Mouse (Mus musculus): ENCODE results near the gene Arel1.

Arel1 gene

DNA sequence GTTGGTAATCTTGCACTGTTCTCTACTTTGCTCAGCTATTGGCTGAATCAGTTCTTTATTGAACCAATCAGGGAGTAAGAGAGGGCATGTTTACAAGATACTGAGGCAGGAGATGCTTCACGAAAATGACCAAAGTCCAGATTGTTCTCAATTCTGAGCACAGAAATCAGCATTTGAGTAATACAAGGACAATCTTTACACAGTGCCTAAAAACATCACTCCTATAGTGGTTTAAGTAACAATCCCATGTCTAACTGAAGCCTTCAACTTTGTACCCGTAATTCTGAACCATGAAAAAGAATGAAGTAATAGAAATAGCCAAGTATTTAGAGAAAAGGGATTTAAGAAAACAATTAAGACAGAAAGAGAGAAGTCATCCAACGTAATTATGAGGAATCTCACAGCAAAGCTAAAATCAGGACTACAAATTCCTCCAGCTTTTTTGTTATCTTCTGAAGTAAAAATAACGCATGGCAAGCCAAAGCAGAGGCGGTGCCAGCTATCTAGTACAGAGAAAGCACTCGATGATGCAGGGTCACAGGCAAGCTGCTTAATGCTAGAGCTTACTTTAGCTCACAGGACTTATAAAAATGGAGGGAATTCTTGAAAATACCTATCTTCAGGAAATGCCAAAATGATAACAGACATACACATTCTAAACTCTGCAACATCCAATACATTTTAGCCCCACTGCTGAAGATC lies 22.0 kb downstream of the Arel1 start:
- DNase-seq, result no peak

DNA sequence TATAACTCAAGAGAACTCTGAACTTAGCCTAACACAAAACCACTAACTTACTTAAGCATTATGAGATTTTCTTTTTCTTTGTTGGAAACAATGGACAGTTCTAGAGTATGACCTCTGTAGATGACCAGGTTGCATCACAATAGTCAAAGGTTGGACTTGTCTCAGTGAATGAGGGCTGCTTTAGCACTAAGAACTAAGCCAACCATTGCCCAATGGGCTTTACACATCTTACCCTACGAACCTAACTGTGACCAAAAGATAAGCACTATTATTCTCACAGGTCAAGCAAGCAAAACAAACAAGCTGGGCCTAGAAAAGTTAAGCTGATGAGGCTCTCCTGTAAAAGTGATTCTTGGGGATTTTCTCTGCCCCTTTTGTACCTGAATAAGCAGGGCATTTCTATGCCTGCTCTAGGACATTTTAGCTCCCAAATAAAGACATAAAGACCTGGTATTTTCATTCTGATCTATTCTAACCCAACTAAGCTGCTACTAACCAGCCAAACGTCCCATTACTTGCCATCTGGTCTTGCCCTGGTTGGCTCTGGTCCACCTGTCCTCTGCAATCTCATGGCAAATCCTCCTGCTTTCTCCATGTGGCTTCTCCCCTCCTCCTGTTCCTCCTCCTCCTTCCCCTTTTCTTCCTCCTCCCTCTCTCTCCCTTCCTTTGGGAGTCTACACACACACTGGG lies 22.7 kb downstream of the Arel1 start:
- no peak for DNase-seq

DNA sequence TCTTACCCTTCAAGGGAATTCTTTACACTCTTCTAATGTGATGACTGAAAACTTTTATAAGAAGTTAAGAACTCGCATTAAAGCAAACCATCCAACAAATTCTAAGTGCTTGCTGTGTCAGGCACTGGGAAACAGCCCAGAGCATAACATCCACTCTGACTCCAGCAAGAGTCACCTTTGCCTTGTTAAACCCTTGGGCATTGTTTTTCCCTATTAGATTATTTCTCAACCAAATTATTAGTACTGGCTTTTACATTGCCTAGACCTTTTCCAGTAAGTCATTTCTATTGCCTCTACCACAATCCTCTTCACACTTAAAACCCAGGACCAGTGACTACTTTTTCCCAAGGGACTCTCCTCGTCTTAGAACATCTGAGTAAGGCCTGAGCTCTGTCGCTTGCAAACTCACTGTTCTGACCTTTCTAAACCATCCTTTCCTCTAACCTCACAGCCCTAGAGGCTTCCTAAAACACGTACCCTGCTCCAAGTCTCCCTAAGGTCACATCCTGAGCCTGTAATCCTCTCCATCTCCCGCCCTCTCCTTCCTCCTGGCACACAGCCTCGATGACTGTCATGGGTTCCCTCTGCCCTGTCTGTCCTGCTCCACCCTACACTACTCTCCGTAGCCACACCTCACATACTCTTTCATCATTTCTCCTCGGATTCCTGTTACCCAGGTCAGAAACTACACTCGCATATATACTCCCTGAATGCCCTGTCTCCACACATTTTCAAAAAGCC lies 25.7 kb downstream of the Arel1 start:
- no peak for DNase-seq

DNA sequence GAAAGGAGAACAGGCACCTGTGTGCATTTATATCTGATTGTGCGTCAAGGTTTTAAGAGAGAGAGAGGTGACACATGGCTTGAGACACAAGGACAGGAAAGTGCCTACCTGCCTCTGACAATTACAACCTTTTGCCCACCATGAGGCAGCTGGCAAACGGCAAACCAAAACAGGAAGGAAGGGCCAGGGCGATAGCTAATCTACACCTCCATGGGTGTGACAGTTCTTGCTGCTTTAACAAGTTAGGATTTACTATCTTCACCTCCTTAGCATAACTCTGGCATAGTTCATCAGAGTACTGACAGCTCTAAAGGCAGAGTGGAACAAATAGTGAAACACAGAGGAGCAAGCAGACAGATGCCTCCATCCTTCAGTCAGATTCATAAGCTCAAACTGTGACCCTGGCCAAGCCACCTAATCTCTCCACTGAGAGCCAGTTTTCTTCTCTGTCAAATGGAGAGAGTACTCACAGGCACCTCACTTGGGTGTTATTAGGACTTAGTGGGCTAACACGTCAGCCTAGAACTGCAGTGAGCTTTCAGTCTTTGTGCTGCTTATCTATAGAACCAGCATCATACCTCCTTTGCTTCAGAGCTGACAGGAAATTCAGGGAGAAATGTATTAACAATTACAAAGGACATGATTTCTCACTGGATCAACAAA lies 26.4 kb downstream of the Arel1 start:
- no peak for DNase-seq

DNA sequence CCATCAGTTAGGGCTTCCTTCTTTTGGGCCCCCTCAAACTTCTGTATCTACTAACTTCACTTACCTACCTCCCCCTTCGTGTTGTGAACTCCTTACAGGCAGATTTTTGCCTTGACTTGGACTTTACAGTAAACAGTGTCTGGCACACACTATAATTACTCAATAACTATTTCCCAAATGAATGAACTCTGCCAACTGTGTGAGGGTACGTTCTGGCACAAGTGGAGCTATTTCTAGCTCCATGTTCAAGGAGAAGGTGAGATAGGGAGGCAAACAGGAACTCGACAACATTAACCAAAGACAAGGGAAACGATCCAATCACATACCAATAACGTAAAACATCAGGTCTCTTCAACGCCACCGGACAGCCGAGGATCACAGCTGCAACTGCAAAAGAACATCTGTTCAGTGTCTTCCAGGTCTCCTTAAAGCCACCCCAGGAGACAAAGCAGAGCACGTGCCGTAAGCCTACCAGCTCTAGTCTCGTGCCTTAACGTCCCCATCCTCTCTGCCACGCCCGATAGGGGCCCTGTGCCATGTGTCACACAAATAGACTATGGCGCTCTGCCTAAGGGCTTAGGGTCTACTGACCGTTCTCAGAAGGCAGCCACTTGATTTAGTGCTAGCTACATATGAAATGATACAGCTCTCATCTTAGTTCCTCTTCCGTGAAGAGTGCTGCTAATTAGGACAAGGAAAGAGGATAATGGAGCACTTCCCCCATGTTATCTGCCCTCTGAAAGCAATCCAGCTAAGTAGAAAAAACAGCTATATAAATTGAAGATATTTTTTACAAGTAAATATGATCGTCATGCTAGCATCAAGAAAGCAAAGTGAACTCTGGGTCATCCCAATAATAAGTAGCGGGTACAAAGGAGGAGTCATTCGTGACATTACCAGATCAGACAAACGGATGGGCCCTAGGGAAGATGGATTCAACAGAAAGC lies 27.4 kb downstream of the Arel1 start:
- no peak for DNase-seq

DNA sequence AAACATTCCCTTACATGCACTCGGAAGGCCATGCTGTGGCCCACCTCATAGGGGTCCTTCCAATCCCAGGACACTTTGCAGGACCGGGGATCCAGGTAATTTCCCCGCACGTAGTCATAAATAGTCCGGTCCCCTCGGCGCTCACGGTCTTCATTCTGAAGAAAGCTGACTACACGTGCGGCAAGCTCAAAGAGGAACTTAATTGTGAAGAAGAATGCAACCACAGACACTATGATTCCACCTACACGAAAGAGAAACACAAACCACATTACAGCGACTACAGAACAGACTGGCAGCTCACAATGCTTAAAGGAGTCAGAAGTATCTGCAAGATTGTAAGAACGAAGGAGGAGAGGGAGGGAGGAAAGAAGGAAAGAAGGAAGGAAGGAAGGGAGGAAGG lies 29.0 kb downstream of the Arel1 start:
- no peak for DNase-seq

DNA sequence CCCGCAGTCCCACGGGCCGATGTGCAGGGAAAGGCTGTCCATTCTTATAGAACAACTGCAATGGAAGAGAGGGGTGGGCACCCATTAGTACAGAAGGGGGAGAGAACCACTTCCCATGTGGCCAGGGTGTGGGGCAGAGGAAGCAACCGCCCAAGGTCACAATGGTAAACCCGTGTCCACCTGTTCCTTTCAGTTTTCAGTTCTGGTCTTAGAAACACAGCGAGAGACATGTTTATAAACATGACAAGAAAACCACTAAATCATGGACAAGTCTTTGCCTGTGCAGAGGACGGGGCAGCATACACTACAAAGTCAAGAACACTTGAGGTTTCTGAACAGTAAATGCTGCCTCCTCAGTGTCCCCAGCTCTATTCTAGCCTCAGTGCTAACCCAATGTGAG lies 30.4 kb downstream of the Arel1 start:
- no peak for DNase-seq

DNA sequence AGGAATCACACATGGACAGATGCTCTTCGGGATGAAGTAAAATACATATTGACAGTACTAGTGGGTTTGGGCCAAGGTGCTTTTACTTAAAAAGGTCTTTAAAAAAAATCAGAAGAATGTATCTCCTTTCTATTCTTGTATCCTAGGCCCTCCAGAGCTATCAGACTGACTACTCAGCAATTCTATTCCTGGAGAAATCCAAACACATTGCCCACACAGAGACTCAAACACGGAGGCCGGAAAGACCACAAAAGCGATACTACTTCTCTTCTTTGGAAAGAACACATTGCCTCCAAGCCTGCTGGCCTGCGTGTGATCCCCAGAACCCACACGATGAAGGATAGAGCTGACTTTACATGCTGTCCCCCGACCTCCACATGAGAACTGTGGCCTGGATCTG lies 31.6 kb downstream of the Arel1 start:
- DNase-seq, result no peak

DNA sequence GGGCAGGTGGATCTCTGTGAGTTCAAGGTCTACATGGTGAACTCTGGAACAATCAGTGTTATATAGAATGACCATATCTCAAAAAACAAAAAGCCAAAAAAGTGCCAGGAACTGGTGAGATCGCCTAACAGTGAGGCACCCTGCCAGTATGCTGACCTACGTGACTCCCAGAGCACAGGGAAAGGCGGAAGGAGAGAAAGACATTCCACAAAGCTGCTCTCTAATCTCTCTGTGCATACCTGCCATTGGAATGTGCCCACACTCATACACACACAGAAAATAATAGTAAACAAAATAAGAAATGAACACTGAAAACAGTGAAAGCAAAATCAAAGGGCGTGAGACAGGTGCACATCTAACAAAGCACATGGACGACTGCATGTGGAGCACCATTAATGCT lies 35.4 kb downstream of the Arel1 start:
- DNase-seq, result no peak

DNA sequence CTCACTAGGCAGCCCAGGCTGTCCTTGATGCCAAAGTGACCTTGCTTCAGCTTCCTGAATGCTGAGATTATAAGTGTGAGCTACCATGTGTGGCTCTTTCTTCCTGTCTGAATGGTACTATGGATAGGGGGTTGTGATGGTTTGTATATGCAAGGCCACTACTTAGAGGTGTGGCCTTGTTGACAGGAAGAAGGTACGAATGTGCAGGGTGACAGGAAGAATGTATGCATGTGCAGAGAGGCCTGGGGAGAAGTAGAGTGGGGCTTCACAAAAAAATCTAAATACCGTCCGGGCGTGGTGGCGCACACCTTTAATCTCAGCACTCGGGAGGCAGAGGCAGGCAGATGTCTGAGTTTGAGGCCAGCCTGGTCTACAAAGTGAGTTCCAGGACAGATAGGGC lies 38.5 kb downstream of the Arel1 start:
- DNase-seq, result no peak

DNA sequence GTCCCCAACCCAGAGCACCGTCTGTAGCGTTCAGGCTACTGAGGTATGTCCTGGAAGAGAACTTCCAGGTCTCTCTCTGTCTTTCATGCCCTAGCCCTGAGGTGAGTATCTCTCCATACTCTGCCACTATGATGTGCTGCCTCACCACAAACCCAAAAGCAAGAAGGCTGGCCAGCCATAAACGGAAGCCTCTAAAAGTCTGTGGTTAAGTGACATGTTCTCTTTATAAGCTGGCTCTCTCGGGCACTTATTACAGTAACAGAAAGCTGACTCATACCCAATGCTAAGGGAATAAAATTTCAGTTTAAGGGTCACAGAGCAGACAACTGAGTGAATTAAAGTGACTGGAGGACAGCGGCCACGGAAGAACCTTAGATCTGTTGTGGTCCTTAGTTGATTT lies 44.2 kb downstream of the Arel1 start:
- DNase-seq, result no peak

DNA sequence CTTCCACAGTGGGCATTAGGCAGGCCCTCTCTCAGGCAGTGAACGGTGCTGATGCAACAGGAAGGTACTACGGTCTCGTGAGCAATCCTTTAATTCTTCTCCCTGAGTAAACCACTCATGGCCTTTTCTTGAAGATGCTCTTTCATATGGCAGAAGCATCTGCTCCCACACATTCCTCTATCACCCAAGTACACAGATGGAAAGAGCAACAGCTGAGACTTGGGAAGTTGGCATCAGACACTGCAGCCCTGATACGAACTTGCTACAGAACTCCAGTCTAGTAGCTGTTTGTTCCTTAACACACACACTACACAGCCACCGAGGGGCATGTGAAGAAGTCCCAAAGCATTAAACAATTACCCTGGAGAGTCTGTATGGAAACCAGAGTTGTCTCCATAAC lies 46.4 kb downstream of the Arel1 start:
- no peak for DNase-seq

DNA sequence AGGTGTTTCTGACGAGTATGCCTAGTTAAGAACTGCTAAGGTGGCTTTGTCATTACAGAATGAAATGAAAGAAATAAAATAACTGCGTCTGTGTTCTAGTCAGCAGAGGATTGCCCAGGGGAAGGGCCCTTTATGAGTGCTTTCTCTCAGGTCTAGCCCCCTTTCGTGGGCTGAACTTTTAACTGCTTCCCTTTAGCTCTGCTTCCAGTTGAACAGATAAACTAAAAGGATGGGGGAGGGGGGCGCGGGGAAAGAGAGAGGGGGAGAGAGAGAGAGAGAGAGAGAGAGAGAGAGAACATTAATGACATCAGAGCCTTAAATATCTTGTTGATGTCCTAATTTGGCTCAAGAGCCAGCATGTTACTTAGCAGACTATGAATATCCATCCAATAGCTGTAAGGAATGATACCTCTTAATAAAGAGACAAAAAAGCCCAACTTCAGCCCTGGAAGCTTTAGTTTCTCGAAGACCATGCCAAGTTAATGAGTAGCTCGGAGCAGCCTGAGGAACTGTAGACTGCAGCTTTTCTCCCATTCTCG lies 48.8 kb downstream of the Arel1 start:
- DNase-seq, result no peak

DNA sequence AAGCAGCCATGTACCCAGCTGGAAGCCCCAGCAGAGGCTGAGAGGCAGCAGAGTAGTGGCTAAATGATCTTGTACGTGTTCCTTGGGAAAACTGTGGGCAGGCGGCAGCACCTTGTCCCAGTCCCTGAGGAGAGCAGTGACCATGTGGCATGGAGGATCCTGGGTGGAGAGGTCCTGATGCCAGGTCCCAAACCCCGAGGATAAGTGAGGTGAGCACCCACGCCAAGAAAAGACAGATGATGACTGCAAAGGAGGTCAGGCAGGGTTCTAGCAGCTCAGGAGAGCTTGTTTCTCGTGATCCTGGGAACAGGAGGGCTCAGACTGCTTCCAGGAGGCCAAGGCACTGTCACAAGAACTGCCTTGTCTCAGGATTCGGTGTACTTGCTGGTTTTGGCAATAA lies 51.9 kb downstream of the Arel1 start:
- DNase-seq, result no peak

DNA sequence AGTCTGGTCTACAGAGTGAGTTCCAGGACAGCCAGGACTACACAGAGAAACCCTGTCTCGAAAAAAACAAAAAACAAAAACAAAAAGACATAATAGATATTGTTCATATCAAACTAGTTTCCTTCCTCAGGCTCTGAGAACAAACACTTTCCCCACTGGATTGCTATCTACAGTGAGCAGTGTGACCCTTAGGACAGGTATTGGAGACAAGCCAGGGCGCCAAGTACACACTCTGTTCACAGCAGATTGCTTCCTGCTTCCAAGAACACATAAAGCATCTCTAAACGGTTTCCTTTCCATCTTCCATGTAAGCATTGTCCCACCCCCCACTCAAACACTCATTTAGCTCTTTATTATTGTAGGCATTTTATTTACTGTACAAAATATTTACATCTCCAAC lies 52.9 kb downstream of the Arel1 start:
- DNase-seq, result no peak

DNA sequence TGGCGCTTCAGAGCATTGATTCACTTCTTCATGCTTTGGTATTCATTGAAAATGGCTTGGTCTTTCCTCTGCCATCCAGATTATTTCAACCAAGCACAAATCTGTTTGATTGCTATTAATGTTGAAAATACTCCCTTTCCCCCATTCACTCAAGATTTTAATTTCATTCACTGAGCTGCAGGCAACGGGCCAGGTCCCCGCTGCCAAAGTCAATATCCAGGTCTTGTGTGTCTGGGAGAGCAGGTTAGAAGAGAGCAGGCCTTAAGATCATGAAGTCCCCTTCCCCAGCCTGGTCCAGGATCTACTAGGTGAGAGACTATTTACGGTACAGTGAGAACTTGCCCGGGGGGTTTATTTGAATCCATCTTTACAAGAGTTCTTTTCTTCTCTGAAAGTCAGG lies 55.7 kb downstream of the Arel1 start:
- DNase-seq, result no peak

DNA sequence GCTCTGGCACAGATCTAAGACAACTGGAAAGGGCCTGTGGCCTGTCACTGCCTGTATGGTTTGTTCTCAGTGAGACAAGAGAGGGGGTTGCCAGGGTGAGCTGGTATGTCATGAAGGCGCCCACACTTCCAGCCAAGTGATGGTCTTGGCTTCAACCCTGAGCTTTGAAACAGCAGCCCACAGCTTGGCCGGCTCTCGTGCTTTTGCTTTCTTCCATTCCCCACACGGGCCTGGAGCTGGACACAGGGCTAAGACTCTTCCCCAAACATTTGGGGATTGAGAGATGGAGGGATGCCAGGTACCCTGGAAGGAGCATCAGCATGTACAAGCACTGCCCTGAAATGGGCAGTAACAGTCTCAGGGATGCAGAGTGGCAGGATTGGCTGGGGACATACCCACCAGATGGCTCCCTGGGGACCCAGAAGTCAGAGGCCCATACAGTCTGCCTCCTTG lies 58.0 kb downstream of the Arel1 start:
- DNase-seq, result no peak

DNA sequence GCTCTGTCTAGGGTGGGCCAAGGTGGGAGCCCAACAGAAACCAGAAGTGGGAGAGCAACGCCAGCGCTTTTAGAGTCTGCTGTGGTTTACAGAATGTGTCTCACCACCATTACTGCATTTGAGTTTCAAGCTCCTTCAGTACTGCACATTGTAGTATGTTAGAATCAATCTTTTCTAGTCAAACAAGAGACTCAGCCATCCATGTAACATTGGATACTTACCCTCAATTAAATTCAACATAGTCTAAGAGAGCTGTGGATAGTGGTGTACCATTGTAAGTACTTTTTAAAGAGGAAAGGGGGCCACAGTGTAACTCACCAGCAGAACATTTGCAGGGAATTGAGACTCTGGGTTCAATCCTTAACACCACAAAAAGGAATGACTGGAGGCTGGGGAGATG lies 59.1 kb downstream of the Arel1 start:
- DNase-seq, result no peak

DNA sequence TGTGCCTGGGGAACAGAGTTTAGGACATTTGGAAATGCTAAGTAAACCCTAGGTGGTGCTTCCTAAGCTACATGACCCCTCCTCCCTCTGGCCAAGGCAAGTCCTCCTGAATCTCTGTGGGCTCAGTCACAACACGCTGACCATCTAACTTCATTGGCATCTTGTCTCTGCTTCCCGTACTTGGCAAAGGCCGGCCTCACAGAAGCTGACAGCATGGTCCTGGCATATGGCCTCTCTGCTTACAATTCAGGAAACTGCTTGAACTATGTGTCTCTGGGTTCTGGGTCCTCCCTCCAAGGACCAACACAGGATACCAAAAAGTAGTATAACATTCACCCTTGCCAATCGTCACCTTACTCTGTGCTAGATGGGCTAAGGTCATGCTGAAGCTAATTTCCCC lies 60.6 kb downstream of the Arel1 start:
- DNase-seq, result no peak

DNA sequence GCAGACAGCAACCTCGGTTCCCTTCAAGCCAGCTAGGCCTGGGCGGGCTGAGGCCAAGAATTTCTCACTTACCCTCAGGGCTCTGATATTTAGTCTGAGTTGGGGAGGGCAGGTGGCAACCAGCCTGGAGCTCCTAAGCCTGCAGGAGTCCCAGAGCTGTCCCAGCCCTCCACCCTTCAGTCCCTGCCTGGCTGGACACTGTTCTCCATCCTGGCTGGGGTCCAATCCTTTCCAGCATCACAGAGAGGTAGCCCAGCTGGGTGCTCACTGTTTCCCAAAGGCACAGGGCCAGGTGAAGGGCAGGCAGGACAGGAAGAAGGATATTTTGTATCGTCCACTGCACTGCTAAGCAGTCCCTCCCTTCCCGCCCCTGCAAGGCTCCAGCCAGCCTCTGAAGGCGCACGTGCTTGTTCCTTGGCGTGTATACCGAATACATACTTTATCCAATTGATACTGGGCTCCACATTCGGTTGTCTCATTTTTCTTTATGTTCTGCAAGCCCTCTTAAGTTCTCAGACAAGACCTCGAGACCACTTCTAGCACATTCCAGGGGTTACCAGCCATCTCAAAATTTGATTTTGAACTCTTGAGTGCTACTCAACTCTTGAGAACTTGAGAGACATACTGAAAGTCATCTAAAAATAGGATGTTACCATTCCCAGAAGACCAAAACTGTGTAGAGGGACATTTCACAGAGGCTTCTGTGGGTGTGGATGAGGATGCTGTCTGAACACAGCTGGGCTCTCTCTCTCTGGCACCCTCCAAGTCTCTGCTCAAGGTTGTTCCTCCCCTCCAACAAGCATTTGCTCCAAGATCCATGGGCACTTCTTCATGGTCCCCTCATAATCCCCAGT lies 62.8 kb downstream of the Arel1 start:
- DNase-seq, result no peak

DNA sequence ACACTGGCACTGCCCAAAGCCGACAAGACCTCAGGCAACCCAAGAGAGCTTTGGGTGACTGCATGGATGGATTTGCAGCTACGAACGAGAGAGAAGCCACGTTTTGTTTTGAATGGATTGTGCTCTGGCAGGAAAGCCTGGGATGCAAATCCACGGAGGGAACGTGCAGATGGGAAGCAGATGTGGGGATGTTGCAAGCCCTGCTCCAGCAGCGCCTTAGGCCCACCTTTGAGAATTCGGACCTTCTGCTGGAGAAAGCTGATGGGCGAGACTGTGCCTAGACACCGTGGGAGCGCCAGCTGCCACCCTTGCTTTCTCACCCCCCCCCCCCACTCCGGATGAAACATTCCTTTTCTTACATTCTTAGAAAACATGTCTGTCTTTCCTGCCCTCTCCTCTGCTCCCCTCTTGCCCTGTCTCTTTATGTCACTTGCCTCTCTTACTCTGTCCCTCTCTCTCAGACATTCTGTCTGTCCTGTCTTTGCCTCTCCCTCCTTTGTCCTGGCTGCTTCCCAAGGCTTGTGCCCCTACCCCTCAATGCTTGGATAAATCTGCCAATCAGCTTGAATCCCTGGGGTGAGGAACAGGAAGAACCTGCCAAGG lies 63.6 kb downstream of the Arel1 start:
- no peak for DNase-seq

Data from spleen, adult 18-20 months (tissue).